Mouse (Mus musculus) effector memory CD4-positive, alpha-beta T cell, adult 5 months (primary cell): ENCODE results near the gene Pkdrej. TPM values are rescaled to one million over a fixed set of nuclear protein-coding genes. Genes with fewer than 3 reads are reported as not detected.

Experiments
- polyA plus RNA-seq: library from polyadenylated mRNA; unstranded; fragments of 100-300 nt; shearing (Covaris generic); gene quantifications from one replicate; pipeline ENCODE4 v1.2.1, GENCODE M21; 2017

The Pkdrej gene
- not detected for polyA plus RNA-seq

GRCm38 (mm10) chr15:85821203-85822010, at the start of gene Pkdrej:
Pkdrej (minus strand) TSS chr15:85821734.

GRCm38 (mm10) chr15:85859490-85860031, 38.0 kb upstream of the Pkdrej start, which contains the start of gene Gtse1:
Gtse1 (plus strand) TSS chr15:85859745.

GRCm38 (mm10) chr15:85831954-85832590, 10.5 kb upstream of the Pkdrej start, which contains the start of gene Ttc38:
Ttc38 (plus strand) TSS chr15:85832306.

GRCm38 (mm10) chr15:85811535-85812277, 9.8 kb downstream of the Pkdrej start, which contains the start of gene Cdpf1:
Cdpf1 (minus strand) TSS chr15:85811697.

Other genes starting within 250 kb of the Pkdrej start
- not detected for gene Wnt7b, start 239.3 kb downstream of the Pkdrej start, polyA plus RNA-seq
- 0.94 TPM for gene Ppara, start 86.8 kb downstream of the Pkdrej start, polyA plus RNA-seq
- gene Cdpf1, start 10.0 kb downstream of the Pkdrej start, polyA plus RNA-seq, result 19.1 TPM
- 11.5 TPM for gene Ttc38, start 10.6 kb upstream of the Pkdrej start, polyA plus RNA-seq
- gene Gtse1, start 38.0 kb upstream of the Pkdrej start, polyA plus RNA-seq, result 1.0 TPM
- 21.4 TPM for gene Trmu, start 57.6 kb upstream of the Pkdrej start, polyA plus RNA-seq
- gene Celsr1, start 212.0 kb upstream of the Pkdrej start, polyA plus RNA-seq, result 11.5 TPM
- gene Gramd4, start 236.0 kb upstream of the Pkdrej start, polyA plus RNA-seq, result 122 TPM